Comparison of ENCODE assay signal across 14 mouse cellular contexts in genomic region chr9:40746796-40747195, GRCm38 (mm10). TPM values are rescaled to one million over a fixed set of nuclear protein-coding genes. Genes with fewer than 3 reads are reported as not detected.
DNase-seq lines count a peak whose midpoint lies in the region; ATAC-seq and TF ChIP-seq lines count a peak whose summit lies in the region.
"Had no signal": no experiment of that assay in that cellular context is flagged by ENCODE, and none has a peak within 500 bp of the region (broad histone marks: within the 10 kb centered on the region; RNA-seq: fewer than 3 reads in every experiment).

No protein-coding gene starts in this region.

- TF ChIP-seq EP300 in CH12.LX (IDR thresholded peaks at IDR 0.05; ENCODE audit: low read length): no peak

- no peak for TF ChIP-seq RAD21 in CH12.LX (IDR thresholded peaks at IDR 0.05; ENCODE audit: low read depth, low read length)

- H3K36me3 ChIP-seq in CH12.LX (replicated peaks in 1 of 2; ENCODE audit: control insufficient read depth in 1 of 2, insufficient read depth in 1 of 2, low read length in 1 of 2): no peaks in the 10 kb centered on the region
- H3K36me3 ChIP-seq in forebrain, postnatal 0 days (ENCODE audit: insufficient read depth): no peaks in the 10 kb centered on the region

- no peak for TF ChIP-seq CTCF in CH12.LX (conservative IDR thresholded peaks at IDR 0.05 in 1 of 2, IDR thresholded peaks at IDR 0.05 in 1 of 2; ENCODE audit: low read depth in 2 of 2, low read length in 2 of 2)
- TF ChIP-seq CTCF in forebrain, postnatal 0 days (IDR thresholded peaks at IDR 0.05; ENCODE audit: low read depth): no peak

- peaks cover 21% of the 10 kb centered on the region for H3K27me3 ChIP-seq in CH12.LX (replicated peaks)
- H3K27me3 ChIP-seq in forebrain, postnatal 0 days (ENCODE audit: insufficient read depth, low read length): no peaks in the 10 kb centered on the region
- H3K27me3 ChIP-seq: Patski had no signal

- no peak overlapping the region for H3K9ac ChIP-seq in CH12.LX (ENCODE audit: insufficient read depth, low read depth)
- no peak overlapping the region for H3K9ac ChIP-seq in forebrain, postnatal 0 days
- H3K9ac ChIP-seq: liver, embryonic 14.5 days had no signal

- in situ Hi-C loops in CH12.LX (cut with MboI; ENCODE audit: low pct_ligation_motif_present, low pct_unique_long_range_greater_than_20kb, low sequenced_read_pairs): no loop called here

- H3K4me3 ChIP-seq in CH12.LX (replicated peaks in 1 of 3; ENCODE audit: low read depth in 2 of 3, low read length in 2 of 3, poor library complexity in 1 of 3): no peak overlapping the region
- no peak overlapping the region for H3K4me3 ChIP-seq in forebrain, postnatal 0 days (ENCODE audit: low read depth, low read length)

- dilution Hi-C loops in CH12.LX (cut with MboI; ENCODE audit: extremely low pct_ligation_motif_present, extremely low pct_unique_long_range_greater_than_20kb, low sequenced_read_pairs): no loop called here

- H3K27ac ChIP-seq in CH12.LX (ENCODE audit: insufficient read depth, low read depth): no peak overlapping the region
- H3K27ac ChIP-seq in forebrain, postnatal 0 days (ENCODE audit: low read depth, low read length): 0 out of 2 replicates have a peak overlapping the region, but pooled peaks have one; percentile 40
- H3K27ac ChIP-seq: liver, embryonic 14.5 days had no signal

- no peak for TF ChIP-seq POLR2A in CH12.LX (IDR thresholded peaks at IDR 0.05; ENCODE audit: low read depth, low read length)

- H3K9me3 ChIP-seq in CH12.LX (replicated peaks; ENCODE audit: low read length): no peaks in the 10 kb centered on the region
- no peaks in the 10 kb centered on the region for H3K9me3 ChIP-seq in forebrain, postnatal 0 days (ENCODE audit: low read length)

- ATAC-seq in frontal cortex, adult (ENCODE audit: low TSS enrichment): peak; percentile 64
- peak; percentile 54 for ATAC-seq in forebrain, postnatal 0 days
- ATAC-seq: intestine, embryonic 16.5 days; lung, postnatal 0 days; Patski had no signal

- no peak overlapping the region for H3K4me2 ChIP-seq in CH12.LX (ENCODE audit: insufficient read depth, low read depth, poor library complexity, severe bottlenecking)
- no peak overlapping the region for H3K4me2 ChIP-seq in forebrain, postnatal 0 days (ENCODE audit: low read depth)

- DNase-seq in frontal cortex, postnatal 10 days (ENCODE audit: low spot score in 2 of 2): no peak
- peak; percentile 75 for DNase-seq in 3T3-L1 (ENCODE audit: low read depth, low spot score)
- no peak for DNase-seq in CH12.LX (ENCODE audit: extremely low read depth)
- peak; percentile 66 for DNase-seq in forebrain, postnatal 0 days
- no peak for DNase-seq in urinary bladder, postnatal 4 days (ENCODE audit: low spot score in 2 of 2)
- DNase-seq in gastrocnemius, adult 8-10 months (ENCODE audit: low spot score in 2 of 2): no peak
- DNase-seq: cerebellum, adult 11-12 months; kidney, postnatal 14 days; left cerebral cortex, postnatal 4 days had no signal

- H3K4me1 ChIP-seq in CH12.LX (ENCODE audit: control insufficient read depth in 1 of 2, insufficient read depth in 2 of 2): peaks cover 17 to 32% of the 10 kb centered on the region in 2 experiments
- H3K4me1 ChIP-seq in forebrain, postnatal 0 days (ENCODE audit: insufficient read depth): peaks cover 5% of the 10 kb centered on the region; the same call in 1 of the 2 replicates

- WGBS in forebrain, postnatal 0 days: 55% methylated on average over 9 of the region's 9 CpGs

- no peaks in the 10 kb centered on the region for H3K79me2 ChIP-seq in CH12.LX (replicated peaks; ENCODE audit: control insufficient read depth, extremely low read depth, insufficient read depth, poor library complexity, severe bottlenecking)

TF ChIP-seq in CH12.LX, 34 proteins besides CTCF, POLR2A, EP300 and RAD21:
- TF ChIP-seq USF1 (IDR thresholded peaks at IDR 0.05; ENCODE audit: low read depth, low read length) (no peak), BHLHE40 (IDR thresholded peaks at IDR 0.05; ENCODE audit: low read depth, low read length) (0 out of 2 replicates have a peak, but pooled peaks have one; percentile 39)
TF ChIP-seq in CH12.LX: peak in this region for 1.

RNA-seq across cellular contexts. Expression of gene Hspa8, which starts 54.0 kb away (rescaled TPM):
- total RNA-seq in CH12.LX (2012; rRNA removed) (2,915 and 4,984 TPM in 2 replicates), CH12.LX (2014; rRNA removed) (7,143 and 7,761 TPM in 2 replicates)
- polyA plus RNA-seq in CH12.LX (2012; ENCODE audit: insufficient read length, low read depth): 5,629 and 6,462 TPM in 2 replicates
- total RNA-seq in forebrain, postnatal 0 days (2014; rRNA removed): 3,364 and 4,241 TPM in 2 replicates
- 2,287 and 2,372 TPM in 2 replicates for polyA plus RNA-seq in forebrain, postnatal 0 days (2015; fragmentation: Nextera tagmentation; extraction: Ambion mirVana)
- total RNA-seq in gastrocnemius, adult 8-10 months (2022): 1,000 to 10,000 TPM in 3 of 4 experiments, 100 to 1,000 TPM in 1; 996 to 1,351 (median 1,061) TPM

Comparison
In these comparisons a context has a peak if more than half of its experiments do, and no peak if none do; other contexts are left out.
1. DNase-seq: peak in 3T3-L1 (single experiment) and forebrain, postnatal 0 days (single experiment); none in frontal cortex, postnatal 10 days (0 of 2), CH12.LX (single experiment), urinary bladder, postnatal 4 days (0 of 2) and gastrocnemius, adult 8-10 months (0 of 2).